24 mouse cellular contexts compared by ENCODE assay signal in the genomic region with DNA sequence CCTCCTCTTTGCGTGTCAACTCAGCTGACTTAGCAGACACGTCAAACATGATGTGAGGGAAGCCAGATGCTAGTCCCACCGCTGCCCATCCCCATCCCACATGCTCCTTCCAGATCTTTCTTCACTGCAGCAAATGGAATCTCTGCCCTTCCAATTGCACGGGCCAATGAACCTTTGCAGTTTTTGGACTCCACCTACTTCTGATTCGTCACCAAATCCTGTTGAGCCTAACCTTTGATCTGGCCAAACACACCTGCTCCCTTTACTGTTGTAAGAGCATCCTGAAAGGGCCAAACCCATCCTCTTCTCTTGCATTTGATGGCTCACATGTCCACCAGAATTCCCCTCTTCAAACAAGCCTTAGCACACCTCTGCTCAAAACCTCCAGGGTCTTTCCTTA.
"Had no signal": no experiment of that assay in that cellular context is flagged by ENCODE, and none has a peak within 500 bp of the region (broad histone marks: within the 10 kb centered on the region; RNA-seq: fewer than 3 reads in every experiment).

No protein-coding gene starts in this region.

- H3K4me3 ChIP-seq: heart, embryonic 10.5 days; heart, embryonic 13.5 days; hindbrain, embryonic 13.5 days; hindbrain, embryonic 15.5 days; kidney, embryonic 15.5 days; limb, embryonic 13.5 days; limb, embryonic 15.5 days; liver, embryonic 13.5 days; liver, embryonic 15.5 days had no signal

- H3K9ac ChIP-seq: forebrain, postnatal 0 days; heart, embryonic 13.5 days; hindbrain, embryonic 13.5 days; hindbrain, embryonic 15.5 days; kidney, embryonic 15.5 days; limb, embryonic 13.5 days; limb, embryonic 15.5 days; liver, embryonic 13.5 days; liver, embryonic 15.5 days had no signal

- H3K27me3 ChIP-seq: heart, embryonic 13.5 days; hindbrain, embryonic 13.5 days; hindbrain, embryonic 15.5 days; kidney, embryonic 15.5 days; limb, embryonic 13.5 days; limb, embryonic 15.5 days; liver, embryonic 13.5 days; liver, embryonic 15.5 days had no signal

- H3K27ac ChIP-seq: heart, embryonic 10.5 days; heart, embryonic 13.5 days; hindbrain, embryonic 13.5 days; hindbrain, embryonic 15.5 days; hindbrain, postnatal 0 days; kidney, embryonic 15.5 days; kidney, postnatal 0 days; limb, embryonic 13.5 days; limb, embryonic 15.5 days; liver, embryonic 13.5 days; liver, embryonic 15.5 days had no signal

- DNase-seq: forebrain, postnatal 0 days; gastrocnemius, postnatal 14 days; gastrocnemius, postnatal 36 days; heart, adult 18-20 months; kidney, adult 11 months; kidney, adult 2 months; kidney, adult 9 months; kidney, postnatal 14 days; kidney, postnatal 36 days; layer of hippocampus, adult 9-11 months; layer of hippocampus, postnatal 36 days; left cerebral cortex, postnatal 4 days; liver, embryonic 13.5 days had no signal

- H3K4me1 ChIP-seq: heart, embryonic 10.5 days; liver, embryonic 15.5 days had no signal

- ATAC-seq: forebrain, postnatal 0 days; hindbrain, postnatal 0 days; intestine, embryonic 16.5 days had no signal

- H3K9me3 ChIP-seq: heart, embryonic 10.5 days; heart, embryonic 13.5 days; hindbrain, embryonic 13.5 days; hindbrain, embryonic 15.5 days; kidney, embryonic 15.5 days; limb, embryonic 13.5 days; limb, embryonic 15.5 days; liver, embryonic 13.5 days; liver, embryonic 15.5 days had no signal

- H3K4me2 ChIP-seq: heart, embryonic 13.5 days; hindbrain, embryonic 13.5 days; hindbrain, embryonic 15.5 days; kidney, embryonic 15.5 days; limb, embryonic 13.5 days; limb, embryonic 15.5 days; liver, embryonic 13.5 days; liver, embryonic 15.5 days had no signal
